Mouse (Mus musculus): ENCODE data around the gene Spats1. TPM values are rescaled to one million over a fixed set of nuclear protein-coding genes. Genes with fewer than 3 reads are reported as not detected.

The Spats1 gene
- polyA plus RNA-seq, 1 experiment: 3.2 TPM

DNA sequence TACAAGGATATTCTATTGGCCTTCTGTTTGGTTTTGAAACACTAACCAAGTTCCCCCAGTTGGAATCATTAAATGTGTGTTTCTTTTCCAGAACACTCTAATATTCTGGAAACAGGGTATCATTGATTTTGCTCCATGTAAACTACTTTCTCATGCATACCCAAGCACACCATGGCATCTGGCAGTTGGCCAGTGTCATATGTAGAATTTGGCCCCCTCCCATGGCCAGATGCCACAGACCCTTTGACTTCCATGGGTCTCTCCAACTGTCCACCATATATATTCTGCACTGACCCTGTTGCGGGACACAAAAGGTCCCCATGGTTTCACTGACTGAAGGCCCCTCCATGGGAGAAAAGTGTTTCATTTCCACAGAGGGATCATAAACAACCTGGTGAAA, 22.9 kb downstream of the Spats1 start:
- no peak overlapping the region for H3K4me3 ChIP-seq (ENCODE audit: low read depth, low read length)
- H3K9me3 ChIP-seq (replicated peaks; ENCODE audit: control insufficient read depth, insufficient read depth, low read length, poor library complexity, severe bottlenecking): no peaks in the 10 kb centered on the region
- no peaks in the 10 kb centered on the region for H3K36me3 ChIP-seq (ENCODE audit: control insufficient read depth, insufficient read depth, low read length, poor library complexity, severe bottlenecking)
- H3K27ac ChIP-seq (ENCODE audit: insufficient read depth, low read length): no peak overlapping the region
- H3K27me3 ChIP-seq (ENCODE audit: control insufficient read depth, insufficient read depth, low read length, poor library complexity, severe bottlenecking): no peaks in the 10 kb centered on the region
- H3K4me1 ChIP-seq (ENCODE audit: control insufficient read depth, insufficient read depth, low read length): peaks cover 12% of the 10 kb centered on the region
- no peak overlapping the region for H3K9ac ChIP-seq (ENCODE audit: low read depth, poor library complexity, severe bottlenecking)
- TF ChIP-seq POLR2A (IDR thresholded peaks at IDR 0.05; ENCODE audit: insufficient read depth, low read length): no peak
- TF ChIP-seq EP300 (IDR thresholded peaks at IDR 0.05; ENCODE audit: insufficient read depth, low read depth, low read length): no peak
- no peak for TF ChIP-seq CTCF (IDR thresholded peaks at IDR 0.05; ENCODE audit: low read depth, low read length)

- 0 out of 2 replicates have a peak overlapping the region, but pooled peaks have one; percentile 30 for H3K9ac ChIP-seq (ENCODE audit: low read depth, poor library complexity, severe bottlenecking)
- H3K36me3 ChIP-seq (ENCODE audit: control insufficient read depth, insufficient read depth, low read length, poor library complexity, severe bottlenecking): peaks cover 8% of the 10 kb centered on the region; the same call in 1 of the 2 replicates
- TF ChIP-seq CTCF (IDR thresholded peaks at IDR 0.05; ENCODE audit: low read depth, low read length) (no peak), EP300 (IDR thresholded peaks at IDR 0.05; ENCODE audit: insufficient read depth, low read depth, low read length) (no peak), POLR2A (IDR thresholded peaks at IDR 0.05; ENCODE audit: insufficient read depth, low read length) (no peak)
- H3K27ac ChIP-seq (ENCODE audit: insufficient read depth, low read length): peak overlapping the region; percentile 84
- no peaks in the 10 kb centered on the region for H3K27me3 ChIP-seq (ENCODE audit: control insufficient read depth, insufficient read depth, low read length, poor library complexity, severe bottlenecking)
- H3K4me1 ChIP-seq (ENCODE audit: control insufficient read depth, insufficient read depth, low read length): peaks cover 9% of the 10 kb centered on the region
- no peak overlapping the region for H3K4me3 ChIP-seq (ENCODE audit: low read depth, low read length)
- H3K9me3 ChIP-seq (replicated peaks; ENCODE audit: control insufficient read depth, insufficient read depth, low read length, poor library complexity, severe bottlenecking): no peaks in the 10 kb centered on the region
Observed at GRCm38 (mm10) chr17:45450153-45450552, 25.1 kb downstream of the Spats1 start.

GRCm38 (mm10) chr17:45449586-45449985, 25.6 kb downstream of the Spats1 start:
- peaks cover 8% of the 10 kb centered on the region; the same call in 1 of the 2 replicates for H3K36me3 ChIP-seq (ENCODE audit: control insufficient read depth, insufficient read depth, low read length, poor library complexity, severe bottlenecking)
- peak; percentile 52; the same call in 1 of the 2 replicates for TF ChIP-seq EP300 (IDR thresholded peaks at IDR 0.05; ENCODE audit: insufficient read depth, low read depth, low read length)
- TF ChIP-seq CTCF (IDR thresholded peaks at IDR 0.05; ENCODE audit: low read depth, low read length): no peak
- H3K27ac ChIP-seq (ENCODE audit: insufficient read depth, low read length): peak overlapping the region; percentile 53
- H3K9me3 ChIP-seq (replicated peaks; ENCODE audit: control insufficient read depth, insufficient read depth, low read length, poor library complexity, severe bottlenecking): no peaks in the 10 kb centered on the region
- peaks cover 9% of the 10 kb centered on the region for H3K4me1 ChIP-seq (ENCODE audit: control insufficient read depth, insufficient read depth, low read length)
- H3K27me3 ChIP-seq (ENCODE audit: control insufficient read depth, insufficient read depth, low read length, poor library complexity, severe bottlenecking): no peaks in the 10 kb centered on the region
- H3K4me3 ChIP-seq (ENCODE audit: low read depth, low read length): no peak overlapping the region
- no peak overlapping the region for H3K9ac ChIP-seq (ENCODE audit: low read depth, poor library complexity, severe bottlenecking)

DNA sequence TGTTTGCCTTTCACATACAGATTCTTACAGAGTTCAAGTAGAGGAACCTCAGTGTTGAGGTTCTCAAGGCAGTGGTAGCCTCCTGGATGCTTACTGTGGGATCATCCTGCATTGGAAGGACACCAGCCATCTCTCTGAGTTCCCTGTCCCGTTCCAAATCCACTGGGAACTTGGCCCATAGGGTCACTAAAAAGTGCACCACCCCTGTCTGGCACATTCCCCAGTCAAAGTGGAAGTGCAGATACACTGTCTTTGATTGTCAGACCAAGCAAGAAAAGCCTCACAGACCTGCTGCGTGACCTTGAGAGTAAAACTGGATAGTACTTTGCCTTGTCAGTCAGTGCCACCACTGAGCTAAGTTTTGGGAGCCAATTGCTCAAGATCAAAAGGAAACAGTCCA, 28.2 kb downstream of the Spats1 start:
- Histone ChIP-seq H3K9ac (ENCODE audit: low read depth, poor library complexity, severe bottlenecking) (no peak overlapping the region), H3K9me3 (replicated peaks; ENCODE audit: control insufficient read depth, insufficient read depth, low read length, poor library complexity, severe bottlenecking) (no peaks in the 10 kb centered on the region), H3K27me3 (ENCODE audit: control insufficient read depth, insufficient read depth, low read length, poor library complexity, severe bottlenecking) (no peaks in the 10 kb centered on the region), H3K36me3 (ENCODE audit: control insufficient read depth, insufficient read depth, low read length, poor library complexity, severe bottlenecking) (peaks cover 11% of the 10 kb centered on the region), H3K4me3 (ENCODE audit: low read depth, low read length) (no peak overlapping the region), H3K4me1 (ENCODE audit: control insufficient read depth, insufficient read depth, low read length) (peaks cover 6% of the 10 kb centered on the region), H3K27ac (ENCODE audit: insufficient read depth, low read length) (no peak overlapping the region)
- TF ChIP-seq POLR2A (IDR thresholded peaks at IDR 0.05; ENCODE audit: insufficient read depth, low read length) (no peak), CTCF (IDR thresholded peaks at IDR 0.05; ENCODE audit: low read depth, low read length) (no peak), EP300 (IDR thresholded peaks at IDR 0.05; ENCODE audit: insufficient read depth, low read depth, low read length) (no peak)

DNA sequence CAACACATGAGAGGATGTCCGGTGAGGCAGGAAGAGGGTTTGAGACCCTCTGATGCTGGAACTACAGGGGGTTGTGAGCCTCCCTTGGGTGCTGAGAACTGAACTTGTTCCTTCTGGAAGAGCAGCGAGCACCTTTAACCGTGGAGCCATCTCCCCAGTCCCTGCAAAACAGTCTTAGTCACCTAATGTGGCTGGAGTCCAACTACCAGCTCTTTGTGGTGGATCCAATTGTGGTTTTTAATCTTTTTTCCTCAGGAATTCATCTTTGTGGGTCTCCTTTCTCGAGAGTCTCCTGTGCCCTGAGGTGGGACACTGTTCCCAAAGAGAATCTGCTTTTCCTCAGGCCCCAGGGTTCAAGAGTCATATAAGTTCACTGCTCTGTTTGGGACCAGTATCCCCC, 29.3 kb downstream of the Spats1 start:
- H3K27ac ChIP-seq (ENCODE audit: insufficient read depth, low read length): no peak overlapping the region
- H3K4me3 ChIP-seq (ENCODE audit: low read depth, low read length): no peak overlapping the region
- H3K9ac ChIP-seq (ENCODE audit: low read depth, poor library complexity, severe bottlenecking): no peak overlapping the region
- TF ChIP-seq POLR2A (IDR thresholded peaks at IDR 0.05; ENCODE audit: insufficient read depth, low read length) (no peak), EP300 (IDR thresholded peaks at IDR 0.05; ENCODE audit: insufficient read depth, low read depth, low read length) (no peak), CTCF (IDR thresholded peaks at IDR 0.05; ENCODE audit: low read depth, low read length) (no peak)
- no peaks in the 10 kb centered on the region for H3K27me3 ChIP-seq (ENCODE audit: control insufficient read depth, insufficient read depth, low read length, poor library complexity, severe bottlenecking)
- no peaks in the 10 kb centered on the region for H3K9me3 ChIP-seq (replicated peaks; ENCODE audit: control insufficient read depth, insufficient read depth, low read length, poor library complexity, severe bottlenecking)
- peaks cover 6% of the 10 kb centered on the region for H3K4me1 ChIP-seq (ENCODE audit: control insufficient read depth, insufficient read depth, low read length)
- H3K36me3 ChIP-seq (ENCODE audit: control insufficient read depth, insufficient read depth, low read length, poor library complexity, severe bottlenecking): peaks cover 15% of the 10 kb centered on the region

DNA sequence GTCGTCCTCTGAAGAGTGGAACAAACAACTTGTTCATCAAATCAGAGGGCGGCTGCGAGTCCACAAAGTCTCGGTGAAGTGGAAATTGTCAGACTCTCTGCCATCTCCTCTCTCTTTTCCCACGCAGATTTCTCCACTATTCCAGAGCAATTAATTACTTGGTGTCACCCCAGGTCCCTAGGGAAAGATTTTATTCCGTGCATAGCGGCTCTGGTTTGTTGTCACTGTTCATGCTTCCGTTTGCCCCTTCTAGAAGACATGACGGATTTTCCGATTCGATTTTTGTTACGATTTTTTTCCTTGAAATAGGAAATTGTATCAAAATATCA, 41.0 kb downstream of the Spats1 start:
- no peaks in the 10 kb centered on the region for H3K27me3 ChIP-seq (ENCODE audit: control insufficient read depth, insufficient read depth, low read length, poor library complexity, severe bottlenecking)
- H3K9ac ChIP-seq (ENCODE audit: low read depth, poor library complexity, severe bottlenecking): peak overlapping the region; percentile 85
- peaks cover 9% of the 10 kb centered on the region; the same call in 1 of the 2 replicates for H3K9me3 ChIP-seq (replicated peaks; ENCODE audit: control insufficient read depth, insufficient read depth, low read length, poor library complexity, severe bottlenecking)
- no peak for TF ChIP-seq EP300 (IDR thresholded peaks at IDR 0.05; ENCODE audit: insufficient read depth, low read depth, low read length)
- TF ChIP-seq POLR2A (IDR thresholded peaks at IDR 0.05; ENCODE audit: insufficient read depth, low read length): no peak
- TF ChIP-seq CTCF (IDR thresholded peaks at IDR 0.05; ENCODE audit: low read depth, low read length): no peak
- peak overlapping the region; percentile 88 for H3K4me3 ChIP-seq (ENCODE audit: low read depth, low read length)
- peak overlapping the region; percentile 9; the same call in 1 of the 2 replicates for H3K27ac ChIP-seq (ENCODE audit: insufficient read depth, low read length)
- H3K36me3 ChIP-seq (ENCODE audit: control insufficient read depth, insufficient read depth, low read length, poor library complexity, severe bottlenecking): peaks cover 24% of the 10 kb centered on the region
- H3K4me1 ChIP-seq (ENCODE audit: control insufficient read depth, insufficient read depth, low read length): no peaks in the 10 kb centered on the region

Data from ES-Bruce4 (cell line).